Mouse (Mus musculus): ENCODE data around the gene Dars.
"Not testable (repeated sequence)": the region's sequence is repeated elsewhere in the genome, so short reads cannot be mapped to it uniquely, and the experiment has no call there.

Gene Dars

GRCm38 (mm10) chr1:128359554-128360376 is 57.4 kb downstream of the Dars start, which contains the start of gene Mcm6:
Gene Mcm6, minus strand, starts transcription at chr1:128359664.
- in situ Hi-C loops (cut with MboI; ENCODE audit: low pct_unique_long_range_greater_than_20kb in 1 of 2, low sequenced_read_pairs in 2 of 2, unreplicated experiment in 1 of 2), result loop anchor here in 1 of 2 experiments (25.0 kb wide), 1 partner anchor 478 kb away; no protein-coding TSS in a partner anchor

- in situ Hi-C loops (cut with MboI; ENCODE audit: low pct_unique_long_range_greater_than_20kb in 1 of 2, low sequenced_read_pairs in 2 of 2, unreplicated experiment in 1 of 2), result loop anchor here in 1 of 2 experiments (25.0 kb wide), 1 partner anchor 478 kb away; no protein-coding TSS in a partner anchor
Measured at GRCm38 (mm10) chr1:128358916-128359553, 58.1 kb downstream of the Dars start.

- in situ Hi-C loops (cut with MboI; ENCODE audit: low pct_unique_long_range_greater_than_20kb in 1 of 2, low sequenced_read_pairs in 2 of 2, unreplicated experiment in 1 of 2), result loop anchor here in 1 of 2 experiments (25.0 kb wide), 1 partner anchor 479 kb away; no protein-coding TSS in a partner anchor
Measured at GRCm38 (mm10) chr1:128358276-128358675, 58.9 kb downstream of the Dars start.

- in situ Hi-C loops (cut with MboI; ENCODE audit: low pct_unique_long_range_greater_than_20kb in 1 of 2, low sequenced_read_pairs in 2 of 2, unreplicated experiment in 1 of 2), result loop anchor here in 1 of 2 experiments (25.0 kb wide), 1 partner anchor 480 kb away; no protein-coding TSS in a partner anchor
Measured at GRCm38 (mm10) chr1:128357452-128357851, 59.7 kb downstream of the Dars start.

GRCm38 (mm10) chr1:128353092-128353491 is 64.1 kb downstream of the Dars start:
- in situ Hi-C loops (cut with MboI; ENCODE audit: low pct_unique_long_range_greater_than_20kb in 1 of 2, low sequenced_read_pairs in 2 of 2, unreplicated experiment in 1 of 2), result loop anchor here in 1 of 2 experiments (25.0 kb wide), 1 partner anchor 484 kb away; no protein-coding TSS in a partner anchor

- in situ Hi-C loops (cut with MboI; ENCODE audit: low pct_unique_long_range_greater_than_20kb in 1 of 2, low sequenced_read_pairs in 2 of 2, unreplicated experiment in 1 of 2), result no loop called here
Measured at GRCm38 (mm10) chr1:128344232-128344631, 72.9 kb downstream of the Dars start.

- in situ Hi-C loops (cut with MboI; ENCODE audit: low pct_unique_long_range_greater_than_20kb in 1 of 2, low sequenced_read_pairs in 2 of 2, unreplicated experiment in 1 of 2), result no loop called here
Measured at GRCm38 (mm10) chr1:128337708-128338320, 79.4 kb downstream of the Dars start.

- in situ Hi-C loops (cut with MboI; ENCODE audit: low pct_unique_long_range_greater_than_20kb in 1 of 2, low sequenced_read_pairs in 2 of 2, unreplicated experiment in 1 of 2), result no loop called here
Measured at GRCm38 (mm10) chr1:128330313-128330712, 86.9 kb downstream of the Dars start.

- in situ Hi-C loops (cut with MboI; ENCODE audit: low pct_unique_long_range_greater_than_20kb in 1 of 2, low sequenced_read_pairs in 2 of 2, unreplicated experiment in 1 of 2), result no loop called here
Measured at GRCm38 (mm10) chr1:128328218-128328617, 89.0 kb downstream of the Dars start, which contains the start of gene Lct. Gene Lct, minus strand, starts transcription at chr1:128328318.

- in situ Hi-C loops (cut with MboI; ENCODE audit: low pct_unique_long_range_greater_than_20kb in 1 of 2, low sequenced_read_pairs in 2 of 2, unreplicated experiment in 1 of 2), result no loop called here
Measured at GRCm38 (mm10) chr1:128327165-128327564, 90.0 kb downstream of the Dars start.

GRCm38 (mm10) chr1:128324776-128325175 is 92.4 kb downstream of the Dars start:
- in situ Hi-C loops (cut with MboI; ENCODE audit: low pct_unique_long_range_greater_than_20kb in 1 of 2, low sequenced_read_pairs in 2 of 2, unreplicated experiment in 1 of 2), result no loop called here

GRCm38 (mm10) chr1:128323026-128323643 is 94.0 kb downstream of the Dars start:
- in situ Hi-C loops (cut with MboI; ENCODE audit: low pct_unique_long_range_greater_than_20kb in 1 of 2, low sequenced_read_pairs in 2 of 2, unreplicated experiment in 1 of 2), result no loop called here

GRCm38 (mm10) chr1:128319266-128319665 is 97.9 kb downstream of the Dars start:
- in situ Hi-C loops (cut with MboI; ENCODE audit: low pct_unique_long_range_greater_than_20kb in 1 of 2, low sequenced_read_pairs in 2 of 2, unreplicated experiment in 1 of 2), result not testable (repeated sequence)

- in situ Hi-C loops (cut with MboI; ENCODE audit: low pct_unique_long_range_greater_than_20kb in 1 of 2, low sequenced_read_pairs in 2 of 2, unreplicated experiment in 1 of 2), result no loop called here
Measured at GRCm38 (mm10) chr1:128314665-128315064, 102.5 kb downstream of the Dars start.
